Mouse (Mus musculus): Measurements from ENCODE around the gene 4930447C04Rik.

DNA sequence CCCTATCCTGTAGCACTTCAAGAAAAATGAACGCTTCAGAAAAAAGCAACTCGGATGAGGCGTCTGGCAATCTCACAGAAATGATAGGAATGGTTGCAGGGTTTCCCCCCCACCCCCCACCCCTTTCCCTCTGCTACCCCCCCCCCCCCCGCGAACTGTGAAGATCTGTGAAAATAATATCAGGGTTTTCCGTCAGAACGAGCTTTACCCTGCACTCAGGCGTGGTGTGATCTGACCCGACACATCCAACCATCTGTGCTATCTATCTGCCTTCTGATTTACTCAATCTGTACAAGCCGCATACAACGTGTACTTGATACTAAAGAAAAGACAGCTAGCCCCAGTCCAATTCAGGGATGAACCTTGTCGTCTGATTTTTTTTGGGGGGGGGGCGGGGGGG is 2.4 kb downstream of the 4930447C04Rik start:
- TF ChIP-seq CTCF (IDR thresholded peaks at IDR 0.05; ENCODE audit: low read depth, low read length) = no peak
- no peak for TF ChIP-seq GATA1 (IDR thresholded peaks at IDR 0.05; ENCODE audit: borderline replicate concordance, low read length)
- TF ChIP-seq TAL1 (conservative IDR thresholded peaks at IDR 0.05; ENCODE audit: low read depth, low read length) = no peak
- TF ChIP-seq POLR2AphosphoS5 (IDR thresholded peaks at IDR 0.05; ENCODE audit: insufficient replicate concordance, low read depth, low read length) = no peak

All from G1E (cell line).